Mouse (Mus musculus): ENCODE results near the gene Flii. TPM values are rescaled to one million over a fixed set of nuclear protein-coding genes. Genes with fewer than 3 reads are reported as not detected.

Gene Flii
- 53.4 and 56.8 TPM in 2 replicates for polyA plus RNA-seq (2015; fragmentation: Nextera tagmentation; extraction: Ambion mirVana)

DNA sequence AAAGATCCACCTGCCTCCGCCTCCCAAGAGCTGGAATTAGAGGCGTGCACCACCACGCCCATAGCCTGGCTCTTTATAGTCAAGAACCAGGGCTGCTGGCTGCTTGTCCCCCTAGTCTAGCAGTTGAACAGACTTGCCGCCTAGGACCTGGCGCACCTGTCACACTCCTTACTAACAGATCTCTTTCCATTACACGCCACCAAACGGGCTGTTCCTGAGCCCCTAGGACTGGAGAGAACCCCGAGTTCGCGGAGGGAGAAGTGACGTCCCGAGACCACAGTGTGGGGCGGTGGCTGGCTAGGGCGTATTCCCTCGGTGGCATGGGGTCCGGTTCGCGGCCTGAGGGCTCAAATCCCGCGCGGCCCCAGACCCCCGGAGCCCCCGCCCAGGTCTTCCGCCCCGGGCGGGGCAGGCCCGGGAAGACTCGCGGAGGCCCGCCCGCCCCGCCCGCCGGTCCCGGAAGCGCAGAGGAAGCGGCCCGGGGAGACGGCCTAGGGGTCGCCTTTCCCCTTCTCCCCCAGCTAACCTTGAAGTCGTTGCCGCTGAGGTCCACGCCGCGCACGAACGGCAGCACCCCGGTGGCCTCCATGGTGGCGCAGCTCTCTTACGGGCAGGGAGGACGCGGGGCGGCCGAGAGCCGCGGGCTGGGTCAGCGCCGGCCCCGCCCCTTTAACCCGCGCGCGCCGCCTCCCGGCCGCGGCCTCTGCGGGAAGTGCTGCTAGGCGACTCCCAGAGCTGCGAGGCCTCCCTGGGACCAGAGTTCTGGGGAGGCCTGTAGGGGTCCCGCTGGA is at the start of gene Flii:
TSS of gene Flii (minus strand) at position 663 of the 791 bp plus-strand sequence.
- under 1% methylated on average over 64 of the region's 71 CpGs for WGBS
- Histone ChIP-seq H3K27ac (peak within 1 kb of the TSS; percentile 87), H3K9ac (ENCODE audit: low read depth, low read length) (peak within 1 kb of the TSS; percentile 94), H3K4me3 (replicated peaks; ENCODE audit: low read depth, low read length) (peak within 1 kb of the TSS; percentile 87), H3K4me1 (replicated peaks; ENCODE audit: insufficient read depth, low read length) (peaks cover 14% of the 10 kb centered on the region; the same call in 1 of the 2 replicates), H3K27me3 (ENCODE audit: insufficient read depth, low read length) (no peaks in the 10 kb centered on the region), H3K36me3 (ENCODE audit: insufficient read depth, low read length) (peaks cover 30% of the 10 kb centered on the region), H3K4me2 (ENCODE audit: low read length) (peak within 1 kb of the TSS; percentile 69), H3K9me3 (replicated peaks; ENCODE audit: low read length) (no peaks in the 10 kb centered on the region)
- peak; percentile 67 for ATAC-seq (replicated peaks; ENCODE audit: low FRiP score, low read depth)
- peak; percentile 88 for DNase-seq (ENCODE audit: low spot score)
- TF ChIP-seq CTCF (IDR thresholded peaks at IDR 0.05; ENCODE audit: low read depth): peak; percentile 64

DNA sequence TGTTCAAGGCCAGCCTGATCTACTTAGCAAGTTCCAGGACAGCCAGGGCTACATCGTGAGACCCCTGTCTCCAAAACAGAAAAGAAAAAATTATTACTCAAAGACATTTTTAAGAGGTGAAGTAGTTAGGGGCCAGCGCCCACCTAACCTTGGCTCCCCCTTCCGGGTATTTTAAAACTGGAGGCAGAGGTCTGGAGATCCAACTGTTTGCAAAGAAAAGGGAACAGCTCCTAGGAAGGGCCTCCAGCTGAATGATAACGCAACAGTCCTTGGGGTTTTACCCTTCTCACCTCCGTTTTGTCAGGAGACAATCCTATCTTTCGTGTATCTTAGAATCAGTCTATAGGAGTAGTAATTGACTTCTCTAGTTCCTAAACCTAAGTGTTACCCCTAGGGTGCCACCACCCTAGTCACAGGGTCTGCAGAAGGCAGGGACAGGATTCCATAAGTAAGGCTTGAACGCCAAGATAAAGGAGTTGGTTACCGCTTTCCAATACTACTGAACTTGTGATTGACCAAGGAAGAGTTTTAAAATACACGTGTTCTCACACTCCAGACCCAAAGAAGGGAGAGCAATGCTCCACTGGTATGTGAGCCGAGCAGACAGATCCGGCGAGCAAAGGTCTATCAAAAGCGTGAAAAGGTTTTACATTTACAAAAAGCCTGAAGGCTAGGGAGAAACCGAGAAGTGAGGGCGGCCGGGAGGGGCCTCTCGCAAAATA is 49.2 kb upstream of the Flii start:
- Histone ChIP-seq H3K27me3 (ENCODE audit: insufficient read depth, low read length) (no peaks in the 10 kb centered on the region), H3K9ac (ENCODE audit: low read depth, low read length) (peak overlapping the region; percentile 83), H3K27ac (peak overlapping the region; percentile 93), H3K36me3 (ENCODE audit: insufficient read depth, low read length) (no peaks in the 10 kb centered on the region), H3K4me1 (replicated peaks; ENCODE audit: insufficient read depth, low read length) (peaks cover 44% of the 10 kb centered on the region), H3K9me3 (replicated peaks; ENCODE audit: low read length) (no peaks in the 10 kb centered on the region), H3K4me2 (ENCODE audit: low read length) (peak overlapping the region; percentile 93), H3K4me3 (replicated peaks; ENCODE audit: low read depth, low read length) (peak overlapping the region; percentile 78)
- no peak for DNase-seq (ENCODE audit: low spot score)
- no peak for TF ChIP-seq CTCF (IDR thresholded peaks at IDR 0.05; ENCODE audit: low read depth)
- ATAC-seq (replicated peaks; ENCODE audit: low FRiP score, low read depth): no peak
- WGBS: 2% methylated on average over 17 of the region's 17 CpGs

DNA sequence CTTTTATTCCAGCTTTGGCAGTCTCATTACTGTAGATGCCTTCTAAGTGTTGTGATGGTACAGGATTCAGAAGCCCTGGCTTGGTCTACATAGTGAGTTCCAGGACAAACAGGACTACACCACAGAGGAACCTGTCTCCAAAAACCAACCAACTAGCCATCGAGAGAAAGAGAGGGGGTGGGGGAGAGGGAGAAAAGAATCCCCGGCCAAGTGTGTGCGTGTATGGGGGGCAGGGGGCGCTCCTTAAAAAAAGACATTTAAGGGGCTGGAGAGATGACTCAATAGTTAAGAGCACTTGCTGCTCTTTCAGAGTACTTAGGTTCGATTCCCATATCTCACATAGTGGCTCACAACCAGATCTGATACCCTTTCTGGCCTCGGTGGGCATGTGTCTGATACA is 48.5 kb upstream of the Flii start:
- H3K4me2 ChIP-seq (ENCODE audit: low read length): peak overlapping the region; percentile 93
- ATAC-seq (replicated peaks; ENCODE audit: low FRiP score, low read depth) (no peak), DNase-seq (ENCODE audit: low spot score) (no peak)
- H3K27ac ChIP-seq: no peak overlapping the region
- H3K4me3 ChIP-seq (replicated peaks; ENCODE audit: low read depth, low read length): peak overlapping the region; percentile 78
- WGBS: 57% methylated on average over 6 of the region's 6 CpGs
- no peaks in the 10 kb centered on the region for H3K27me3 ChIP-seq (ENCODE audit: insufficient read depth, low read length)
- peaks cover 37% of the 10 kb centered on the region for H3K4me1 ChIP-seq (replicated peaks; ENCODE audit: insufficient read depth, low read length)
- H3K36me3 ChIP-seq (ENCODE audit: insufficient read depth, low read length): no peaks in the 10 kb centered on the region
- no peak for TF ChIP-seq CTCF (IDR thresholded peaks at IDR 0.05; ENCODE audit: low read depth)
- no peaks in the 10 kb centered on the region for H3K9me3 ChIP-seq (replicated peaks; ENCODE audit: low read length)
- no peak overlapping the region for H3K9ac ChIP-seq (ENCODE audit: low read depth, low read length)

DNA sequence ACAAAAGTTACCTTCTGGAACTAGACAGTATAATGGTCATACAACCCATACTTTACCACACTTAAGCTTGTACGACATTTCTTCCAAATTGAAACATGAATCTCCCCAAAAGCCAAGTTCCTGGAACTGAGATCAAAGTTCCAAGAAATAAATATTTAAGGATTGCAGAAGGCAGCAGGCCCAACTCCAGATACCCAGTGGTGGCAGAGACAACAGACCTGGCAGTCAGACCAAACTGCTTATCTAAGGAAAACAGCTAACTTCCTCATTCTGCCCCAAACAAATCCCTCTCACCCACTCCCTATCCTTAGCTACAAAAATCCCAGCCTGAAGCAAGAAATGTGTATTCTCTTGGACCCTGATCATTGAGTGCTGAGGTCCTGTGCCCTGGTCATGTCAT is 47.8 kb upstream of the Flii start:
- no peaks in the 10 kb centered on the region for H3K27me3 ChIP-seq (ENCODE audit: insufficient read depth, low read length)
- no peak for TF ChIP-seq CTCF (IDR thresholded peaks at IDR 0.05; ENCODE audit: low read depth)
- H3K27ac ChIP-seq: no peak overlapping the region
- no peak for DNase-seq (ENCODE audit: low spot score)
- no peaks in the 10 kb centered on the region for H3K36me3 ChIP-seq (ENCODE audit: insufficient read depth, low read length)
- H3K9me3 ChIP-seq (replicated peaks; ENCODE audit: low read length): no peaks in the 10 kb centered on the region
- H3K4me3 ChIP-seq (replicated peaks; ENCODE audit: low read depth, low read length): no peak overlapping the region
- no peak overlapping the region; the same call in 1 of the 2 replicates for H3K4me2 ChIP-seq (ENCODE audit: low read length)
- 70% methylated on average over 1 of the region's 1 CpGs for WGBS
- no peak overlapping the region for H3K9ac ChIP-seq (ENCODE audit: low read depth, low read length)
- peaks cover 30% of the 10 kb centered on the region for H3K4me1 ChIP-seq (replicated peaks; ENCODE audit: insufficient read depth, low read length)
- ATAC-seq (replicated peaks; ENCODE audit: low FRiP score, low read depth): no peak

DNA sequence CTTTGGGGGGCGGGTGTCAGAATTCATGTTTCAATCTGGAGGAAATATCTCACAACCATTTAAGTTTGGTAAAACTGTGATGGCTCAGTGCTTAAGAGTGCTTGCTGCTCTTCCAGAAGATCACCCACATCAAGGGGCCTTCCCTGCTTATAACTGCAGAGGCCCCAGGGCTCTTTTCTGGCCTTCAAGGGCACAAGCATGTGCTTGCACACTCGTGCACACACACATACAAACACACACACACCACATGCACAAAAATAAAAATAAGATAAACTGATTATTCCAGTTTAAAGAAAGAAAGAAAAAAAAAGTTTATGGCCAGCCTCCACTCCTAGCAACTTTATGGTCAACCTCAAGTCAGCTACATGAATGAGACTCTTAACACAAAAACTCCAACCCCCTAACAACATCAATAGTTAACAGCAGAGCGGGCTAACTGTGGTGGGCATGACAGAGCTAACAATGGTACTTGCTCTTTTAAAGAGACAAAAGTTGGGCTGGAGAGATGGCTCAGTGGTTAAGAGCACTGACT is 47.2 kb upstream of the Flii start:
- no peak for TF ChIP-seq CTCF (IDR thresholded peaks at IDR 0.05; ENCODE audit: low read depth)
- no peak overlapping the region for H3K9ac ChIP-seq (ENCODE audit: low read depth, low read length)

DNA sequence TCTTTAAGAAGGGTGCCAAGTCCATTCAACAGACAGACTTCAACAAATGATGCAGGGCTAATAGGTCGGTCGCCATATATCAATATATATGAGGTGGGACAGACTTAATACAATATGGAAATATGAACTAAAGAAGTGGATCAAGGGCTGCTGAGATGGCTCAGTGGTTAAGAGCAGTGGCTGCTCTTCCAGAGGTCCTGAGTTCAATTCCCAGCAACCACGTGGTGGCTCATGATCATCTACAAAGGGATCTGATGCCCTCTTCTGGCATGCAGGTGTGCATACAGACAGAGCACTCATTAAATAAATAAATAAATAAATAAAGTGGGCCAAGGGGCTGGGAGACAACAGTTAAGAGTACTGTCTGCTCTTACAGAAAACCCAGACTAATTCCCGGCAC is 45.1 kb upstream of the Flii start:
- WGBS: 89% methylated on average over 4 of the region's 4 CpGs
- no peak overlapping the region for H3K9ac ChIP-seq (ENCODE audit: low read depth, low read length)
- peaks cover 9% of the 10 kb centered on the region; the same call in 1 of the 2 replicates for H3K4me1 ChIP-seq (replicated peaks; ENCODE audit: insufficient read depth, low read length)
- H3K36me3 ChIP-seq (ENCODE audit: insufficient read depth, low read length): no peaks in the 10 kb centered on the region
- no peak overlapping the region for H3K27ac ChIP-seq
- no peak overlapping the region for H3K4me2 ChIP-seq (ENCODE audit: low read length)
- TF ChIP-seq CTCF (IDR thresholded peaks at IDR 0.05; ENCODE audit: low read depth): peak; percentile 28; the same call in 1 of the 2 replicates
- no peak for DNase-seq (ENCODE audit: low spot score)
- H3K4me3 ChIP-seq (replicated peaks; ENCODE audit: low read depth, low read length): no peak overlapping the region
- no peaks in the 10 kb centered on the region for H3K27me3 ChIP-seq (ENCODE audit: insufficient read depth, low read length)
- no peaks in the 10 kb centered on the region for H3K9me3 ChIP-seq (replicated peaks; ENCODE audit: low read length)
- no peak for ATAC-seq (replicated peaks; ENCODE audit: low FRiP score, low read depth)

More for the DNA sequence above, 47.2 kb upstream of the Flii start:
- WGBS: 82% methylated on average over 3 of the region's 3 CpGs
- ATAC-seq (replicated peaks; ENCODE audit: low FRiP score, low read depth): no peak
- no peak for DNase-seq (ENCODE audit: low spot score)
- H3K4me1 ChIP-seq (replicated peaks; ENCODE audit: insufficient read depth, low read length): peaks cover 24% of the 10 kb centered on the region
- H3K27me3 ChIP-seq (ENCODE audit: insufficient read depth, low read length): no peaks in the 10 kb centered on the region
- H3K4me2 ChIP-seq (ENCODE audit: low read length): no peak overlapping the region
- H3K27ac ChIP-seq: no peak overlapping the region
- H3K36me3 ChIP-seq (ENCODE audit: insufficient read depth, low read length): no peaks in the 10 kb centered on the region
- H3K9me3 ChIP-seq (replicated peaks; ENCODE audit: low read length): no peaks in the 10 kb centered on the region
- H3K4me3 ChIP-seq (replicated peaks; ENCODE audit: low read depth, low read length): no peak overlapping the region
